In the genomic region with DNA sequence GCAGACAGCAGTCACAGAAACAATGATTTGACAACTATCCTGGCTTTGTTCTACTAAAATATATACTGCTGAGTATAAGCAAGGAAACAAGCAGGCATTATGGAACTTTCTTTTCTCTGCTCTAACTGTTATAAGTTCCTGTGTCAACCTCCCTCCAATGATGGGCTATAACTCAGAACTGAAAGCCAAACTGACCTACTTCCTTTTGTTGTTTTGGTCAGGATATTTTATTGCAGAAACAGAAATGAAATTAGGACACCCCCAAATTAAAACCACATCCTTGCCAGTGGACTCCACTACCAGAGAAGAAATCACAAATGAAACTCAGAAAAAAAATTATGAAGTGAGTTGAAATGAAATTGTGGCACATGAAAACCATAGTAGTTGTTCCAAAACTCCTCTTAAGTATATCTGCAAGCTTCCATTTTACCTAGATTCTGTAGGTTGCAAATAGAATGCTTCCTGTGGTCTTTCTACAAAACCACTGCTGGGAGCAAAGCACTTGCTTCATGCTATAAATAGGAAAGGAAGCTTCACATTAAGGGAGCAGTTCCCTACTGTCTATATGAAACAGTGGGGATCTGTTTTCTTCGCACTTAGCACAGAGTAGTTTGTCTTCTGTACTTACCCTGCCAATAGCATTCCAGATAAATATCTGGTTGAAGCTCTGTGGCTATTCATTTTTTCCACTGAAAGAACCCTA, we compare ENCODE assay signal across 15 mouse cellular contexts.
"Had no signal": no experiment of that assay in that cellular context is flagged by ENCODE, and none has a peak within 500 bp of the region (broad histone marks: within the 10 kb centered on the region; RNA-seq: fewer than 3 reads in every experiment).

No protein-coding gene starts in this region.

- DNase-seq: gastrocnemius, postnatal 14 days; gastrocnemius, postnatal 36 days; heart, adult 18-20 months; heart, postnatal 14 days; heart, postnatal 36 days; kidney, adult 11 months; kidney, adult 2 months; kidney, adult 9 months; kidney, postnatal 14 days; kidney, postnatal 36 days; layer of hippocampus, adult 9-11 months; left cerebral cortex, postnatal 4 days had no signal

- ATAC-seq: hindbrain, postnatal 0 days; intestine, embryonic 16.5 days; liver, embryonic 12.5 days had no signal
